Mouse (Mus musculus): ENCODE data around the gene Cep135. TPM values are rescaled to one million over a fixed set of nuclear protein-coding genes. Genes with fewer than 3 reads are reported as not detected.

The Cep135 gene
- polyA plus RNA-seq (2015; fragmentation: Nextera tagmentation; extraction: Ambion mirVana), result 4.7 and 4.9 TPM in 2 replicates

GRCm38 (mm10) chr5:76588551-76589283 is at the start of gene Cep135:
TSS of gene Cep135 (plus strand) at chr5:76588698.
- Histone ChIP-seq H3K4me2 (ENCODE audit: low read depth, low read length) (peak within 1 kb of the TSS; percentile 80), H3K27me3 (ENCODE audit: control insufficient read depth, insufficient read depth, low read length) (no peaks in the 10 kb centered on the region), H3K36me3 (ENCODE audit: control insufficient read depth, insufficient read depth) (peaks cover 8% of the 10 kb centered on the region), H3K27ac (ENCODE audit: low read length) (peak within 1 kb of the TSS; percentile 93), H3K9ac (ENCODE audit: low read length) (peak within 1 kb of the TSS; percentile 94), H3K9me3 (replicated peaks; ENCODE audit: control insufficient read depth, low read length) (no peaks in the 10 kb centered on the region), H3K4me3 (ENCODE audit: low read length) (peak within 1 kb of the TSS; percentile 96), H3K4me1 (ENCODE audit: control insufficient read depth, insufficient read depth, low read length) (peaks cover 5% of the 10 kb centered on the region)
- peak; percentile 97 for ATAC-seq (replicated peaks; ENCODE audit: extremely low read depth, insufficient read depth, low FRiP score)
- WGBS, result under 1% methylated on average over 91 of the region's 92 CpGs

- Histone ChIP-seq H3K4me3 (ENCODE audit: low read length) (no peak overlapping the region), H3K4me2 (ENCODE audit: low read depth, low read length) (0 out of 2 replicates have a peak overlapping the region, but pooled peaks have one; percentile 18), H3K27ac (ENCODE audit: low read length) (peak overlapping the region; percentile 68), H3K36me3 (ENCODE audit: control insufficient read depth, insufficient read depth) (peaks cover 47% of the 10 kb centered on the region), H3K9ac (ENCODE audit: low read length) (no peak overlapping the region), H3K4me1 (ENCODE audit: control insufficient read depth, insufficient read depth, low read length) (no peaks in the 10 kb centered on the region), H3K27me3 (ENCODE audit: control insufficient read depth, insufficient read depth, low read length) (no peaks in the 10 kb centered on the region), H3K9me3 (replicated peaks; ENCODE audit: control insufficient read depth, low read length) (no peaks in the 10 kb centered on the region)
- 74% methylated on average over 8 of the region's 8 CpGs for WGBS
- ATAC-seq (replicated peaks; ENCODE audit: extremely low read depth, insufficient read depth, low FRiP score), result no peak
Observed at GRCm38 (mm10) chr5:76540181-76540580, 48.3 kb upstream of the Cep135 start.

- Histone ChIP-seq H3K9ac (ENCODE audit: low read length) (no peak overlapping the region), H3K4me1 (ENCODE audit: control insufficient read depth, insufficient read depth, low read length) (no peaks in the 10 kb centered on the region), H3K9me3 (replicated peaks; ENCODE audit: control insufficient read depth, low read length) (no peaks in the 10 kb centered on the region), H3K27ac (ENCODE audit: low read length) (peak overlapping the region; percentile 68), H3K4me2 (ENCODE audit: low read depth, low read length) (no peak overlapping the region), H3K4me3 (ENCODE audit: low read length) (no peak overlapping the region), H3K27me3 (ENCODE audit: control insufficient read depth, insufficient read depth, low read length) (no peaks in the 10 kb centered on the region), H3K36me3 (ENCODE audit: control insufficient read depth, insufficient read depth) (peaks cover 47% of the 10 kb centered on the region)
- ATAC-seq (replicated peaks; ENCODE audit: extremely low read depth, insufficient read depth, low FRiP score), result no peak; the same call in 1 of the 2 replicates
Observed at GRCm38 (mm10) chr5:76540842-76541241, 47.7 kb upstream of the Cep135 start.

- no peak for ATAC-seq (replicated peaks; ENCODE audit: extremely low read depth, insufficient read depth, low FRiP score)
- no peaks in the 10 kb centered on the region for H3K9me3 ChIP-seq (replicated peaks; ENCODE audit: control insufficient read depth, low read length)
- WGBS, result 85% methylated on average over 8 of the region's 8 CpGs
- no peak overlapping the region for H3K4me3 ChIP-seq (ENCODE audit: low read length)
- no peaks in the 10 kb centered on the region for H3K4me1 ChIP-seq (ENCODE audit: control insufficient read depth, insufficient read depth, low read length)
- H3K4me2 ChIP-seq (ENCODE audit: low read depth, low read length), result no peak overlapping the region
- peaks cover 38% of the 10 kb centered on the region for H3K36me3 ChIP-seq (ENCODE audit: control insufficient read depth, insufficient read depth)
- no peak overlapping the region for H3K27ac ChIP-seq (ENCODE audit: low read length)
- H3K9ac ChIP-seq (ENCODE audit: low read length), result no peak overlapping the region
- H3K27me3 ChIP-seq (ENCODE audit: control insufficient read depth, insufficient read depth, low read length), result no peaks in the 10 kb centered on the region
Observed at GRCm38 (mm10) chr5:76543200-76543599, 45.3 kb upstream of the Cep135 start.

GRCm38 (mm10) chr5:76550426-76550825 is 38.1 kb upstream of the Cep135 start:
- Histone ChIP-seq H3K4me3 (ENCODE audit: low read length) (no peak overlapping the region), H3K4me2 (ENCODE audit: low read depth, low read length) (no peak overlapping the region), H3K36me3 (ENCODE audit: control insufficient read depth, insufficient read depth) (peaks cover 5% of the 10 kb centered on the region), H3K9me3 (replicated peaks; ENCODE audit: control insufficient read depth, low read length) (no peaks in the 10 kb centered on the region), H3K9ac (ENCODE audit: low read length) (no peak overlapping the region), H3K27me3 (ENCODE audit: control insufficient read depth, insufficient read depth, low read length) (no peaks in the 10 kb centered on the region), H3K27ac (ENCODE audit: low read length) (no peak overlapping the region), H3K4me1 (ENCODE audit: control insufficient read depth, insufficient read depth, low read length) (no peaks in the 10 kb centered on the region)
- ATAC-seq (replicated peaks; ENCODE audit: extremely low read depth, insufficient read depth, low FRiP score), result no peak
- WGBS, result 47% methylated on average over 8 of the region's 8 CpGs

GRCm38 (mm10) chr5:76565321-76565720 is 23.2 kb upstream of the Cep135 start:
- Histone ChIP-seq H3K27ac (ENCODE audit: low read length) (no peak overlapping the region), H3K9me3 (replicated peaks; ENCODE audit: control insufficient read depth, low read length) (no peaks in the 10 kb centered on the region), H3K27me3 (ENCODE audit: control insufficient read depth, insufficient read depth, low read length) (no peaks in the 10 kb centered on the region), H3K4me1 (ENCODE audit: control insufficient read depth, insufficient read depth, low read length) (no peaks in the 10 kb centered on the region), H3K9ac (ENCODE audit: low read length) (no peak overlapping the region), H3K36me3 (ENCODE audit: control insufficient read depth, insufficient read depth) (peaks cover 37% of the 10 kb centered on the region), H3K4me3 (ENCODE audit: low read length) (no peak overlapping the region), H3K4me2 (ENCODE audit: low read depth, low read length) (no peak overlapping the region)
- WGBS, result 39% methylated on average over 3 of the region's 3 CpGs
- no peak for ATAC-seq (replicated peaks; ENCODE audit: extremely low read depth, insufficient read depth, low FRiP score)

- Histone ChIP-seq H3K27me3 (ENCODE audit: control insufficient read depth, insufficient read depth, low read length) (no peaks in the 10 kb centered on the region), H3K36me3 (ENCODE audit: control insufficient read depth, insufficient read depth) (peaks cover 15% of the 10 kb centered on the region), H3K4me2 (ENCODE audit: low read depth, low read length) (no peak overlapping the region), H3K9ac (ENCODE audit: low read length) (no peak overlapping the region), H3K9me3 (replicated peaks; ENCODE audit: control insufficient read depth, low read length) (peaks cover 4% of the 10 kb centered on the region), H3K27ac (ENCODE audit: low read length) (no peak overlapping the region), H3K4me1 (ENCODE audit: control insufficient read depth, insufficient read depth, low read length) (no peaks in the 10 kb centered on the region), H3K4me3 (ENCODE audit: low read length) (no peak overlapping the region)
- no peak for ATAC-seq (replicated peaks; ENCODE audit: extremely low read depth, insufficient read depth, low FRiP score)
- 67% methylated on average over 7 of the region's 7 CpGs for WGBS
Observed at GRCm38 (mm10) chr5:76574251-76574650, 14.2 kb upstream of the Cep135 start.

GRCm38 (mm10) chr5:76577026-76577425 is 11.5 kb upstream of the Cep135 start:
- H3K4me2 ChIP-seq (ENCODE audit: low read depth, low read length), result no peak overlapping the region
- no peaks in the 10 kb centered on the region for H3K4me1 ChIP-seq (ENCODE audit: control insufficient read depth, insufficient read depth, low read length)
- H3K4me3 ChIP-seq (ENCODE audit: low read length), result no peak overlapping the region
- 64% methylated on average over 3 of the region's 3 CpGs for WGBS
- H3K9ac ChIP-seq (ENCODE audit: low read length), result no peak overlapping the region
- H3K27me3 ChIP-seq (ENCODE audit: control insufficient read depth, insufficient read depth, low read length), result no peaks in the 10 kb centered on the region
- H3K27ac ChIP-seq (ENCODE audit: low read length), result no peak overlapping the region
- H3K9me3 ChIP-seq (replicated peaks; ENCODE audit: control insufficient read depth, low read length), result peaks cover 4% of the 10 kb centered on the region
- H3K36me3 ChIP-seq (ENCODE audit: control insufficient read depth, insufficient read depth), result no peaks in the 10 kb centered on the region
- no peak for ATAC-seq (replicated peaks; ENCODE audit: extremely low read depth, insufficient read depth, low FRiP score)

GRCm38 (mm10) chr5:76585378-76585777 is 3.1 kb upstream of the Cep135 start:
- 87% methylated on average over 2 of the region's 2 CpGs for WGBS
- H3K4me2 ChIP-seq (ENCODE audit: low read depth, low read length), result no peak overlapping the region
- no peak overlapping the region for H3K4me3 ChIP-seq (ENCODE audit: low read length)
- no peaks in the 10 kb centered on the region for H3K9me3 ChIP-seq (replicated peaks; ENCODE audit: control insufficient read depth, low read length)
- ATAC-seq (replicated peaks; ENCODE audit: extremely low read depth, insufficient read depth, low FRiP score), result no peak
- no peaks in the 10 kb centered on the region for H3K27me3 ChIP-seq (ENCODE audit: control insufficient read depth, insufficient read depth, low read length)
- no peak overlapping the region for H3K9ac ChIP-seq (ENCODE audit: low read length)
- no peak overlapping the region for H3K27ac ChIP-seq (ENCODE audit: low read length)
- H3K36me3 ChIP-seq (ENCODE audit: control insufficient read depth, insufficient read depth), result no peaks in the 10 kb centered on the region
- peaks cover 5% of the 10 kb centered on the region for H3K4me1 ChIP-seq (ENCODE audit: control insufficient read depth, insufficient read depth, low read length)
